Mouse (Mus musculus) embryonic fibroblast, embryonic 13.5 days (primary cell): Measurements from ENCODE around the gene Best2.

Experiments used
- CTCF ChIP-seq: IDR thresholded peaks from 2 replicates; pipeline ENCODE4 v1.5.1; 2011; ENCODE audit warnings: mild to moderate bottlenecking, control low read depth, low read length, moderate library complexity, borderline replicate concordance; ENCODE audit not compliant: insufficient read depth
- POLR2A ChIP-seq: IDR thresholded peaks from 2 replicates; pipeline ENCODE4 v1.6.1; 2011; ENCODE audit warnings: low read depth, mild to moderate bottlenecking, control low read depth, low read length, moderate library complexity

DNA sequence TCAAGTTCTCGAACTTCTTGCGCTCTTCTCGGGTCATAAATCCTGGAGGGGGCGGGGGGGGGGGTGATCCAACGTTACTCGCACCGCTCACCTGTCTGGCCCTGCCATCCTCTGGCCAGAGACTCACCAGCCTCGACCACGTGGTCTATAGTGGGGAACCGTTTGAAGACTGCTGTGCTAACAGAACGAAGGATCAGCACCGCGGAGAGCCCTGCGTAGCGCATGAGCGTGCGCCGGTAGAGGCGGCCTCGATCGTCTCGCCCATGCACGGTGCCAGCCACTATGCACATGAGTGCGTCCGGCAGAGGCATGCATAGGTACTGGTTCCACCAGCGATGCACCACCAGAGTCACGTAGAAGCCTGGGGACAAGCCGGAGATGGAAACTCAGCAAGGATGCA lies 3.1 kb downstream of the Best2 start:
- TF ChIP-seq CTCF (no peak), POLR2A (no peak)
